Mouse (Mus musculus) heart, embryonic 12.5 days (tissue): ENCODE measurements around the gene Rnf183. TPM values are rescaled to one million over a fixed set of nuclear protein-coding genes. Genes with fewer than 3 reads are reported as not detected.

Experiments
- ATAC-seq: fragments of 200-750 bp; cut with Nextera tagmentation; 2 replicates; pipeline ENCODE4 v1.8.0; 2017; ENCODE audit warnings: moderate TSS enrichment, moderate library complexity; ENCODE audit not compliant: insufficient number of reproducible peaks, low FRiP score
- H3K27ac ChIP-seq: fragments of 300-500 bp; sonication (generic); 2 replicates; pipeline ENCODE4 v1.5.1; 2016; ENCODE audit warnings: mild to moderate bottlenecking, moderate library complexity; ENCODE audit not compliant: poor library complexity, severe bottlenecking
- H3K27me3 ChIP-seq: fragments of 300-500 bp; sonication (generic); replicated peaks from 2 replicates; pipeline ENCODE4 v1.6.1; 2016; ENCODE audit warnings: mild to moderate bottlenecking, moderate library complexity
- H3K36me3 ChIP-seq: fragments of 300-500 bp; sonication (generic); 2 replicates; pipeline ENCODE4 v1.6.1; 2016; ENCODE audit warnings: mild to moderate bottlenecking, moderate library complexity
- H3K4me1 ChIP-seq: fragments of 300-500 bp; sonication (generic); replicated peaks from 2 replicates; pipeline ENCODE4 v1.6.1; 2016; ENCODE audit warnings: mild to moderate bottlenecking
- H3K4me2 ChIP-seq: fragments of 300-500 bp; sonication (generic); 2 replicates; pipeline ENCODE4 v1.6.1; 2016; ENCODE audit warnings: mild to moderate bottlenecking, moderate library complexity
- H3K4me3 ChIP-seq: fragments of 300-500 bp; sonication (generic); 2 replicates; pipeline ENCODE4 v1.5.1; 2016; ENCODE audit warnings: mild to moderate bottlenecking
- H3K9ac ChIP-seq: fragments of 300-500 bp; sonication (generic); 2 replicates; pipeline ENCODE4 v1.6.1; 2016; ENCODE audit warnings: mild to moderate bottlenecking, moderate library complexity
- H3K9me3 ChIP-seq: fragments of 300-500 bp; sonication (generic); replicated peaks from 2 replicates; pipeline ENCODE4 v1.6.1; 2016; ENCODE audit warnings: mild to moderate bottlenecking, moderate library complexity
- WGBS: fragments of 180-500 bp; shearing (Covaris S2); methylation state at CpG from one replicate; pipeline ENCODE4 v1.1.7; 2016; 5-methylcytosine and 5-hydroxymethylcytosine counted together
- polyA plus RNA-seq: library from polyadenylated mRNA; unstranded; fragments of >200 nt; fragmentation: Nextera tagmentation; extraction: Ambion mirVana; gene quantifications from 2 replicates; pipeline ENCODE4 v1.2.1, GENCODE M21; 2016

Gene Rnf183
- polyA plus RNA-seq, 1 experiment from 2014 or later, result not detected

DNA sequence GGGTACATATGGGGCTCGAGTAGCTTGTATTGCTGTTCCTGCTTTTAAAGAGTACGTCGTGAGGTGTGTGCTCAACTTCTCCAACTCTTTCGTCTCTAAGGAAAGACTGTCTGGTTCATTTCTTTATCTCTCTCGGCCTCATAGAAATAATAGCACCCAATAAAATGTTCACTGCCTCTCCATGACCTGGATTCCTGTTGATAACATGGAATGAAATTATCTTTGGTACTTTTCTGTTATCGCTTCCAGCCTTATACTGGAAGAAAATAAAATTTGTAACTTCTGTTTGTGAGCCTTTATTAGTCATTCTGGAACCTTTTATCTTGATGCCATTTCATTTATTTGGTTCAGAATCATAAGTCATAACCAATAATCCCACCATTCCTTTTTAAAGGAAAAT is 51.8 kb downstream of the Rnf183 start:
- no peaks in the 10 kb centered on the region for H3K27me3 ChIP-seq
- H3K9ac ChIP-seq, result no peak overlapping the region
- H3K9me3 ChIP-seq, result no peaks in the 10 kb centered on the region
- WGBS, result 85% methylated on average over 6 of the region's 6 CpGs
- H3K36me3 ChIP-seq, result peaks cover 30% of the 10 kb centered on the region
- no peak overlapping the region for H3K27ac ChIP-seq
- peaks cover 9% of the 10 kb centered on the region; the same call in 1 of the 2 replicates for H3K4me1 ChIP-seq
- no peak for ATAC-seq
- no peak overlapping the region for H3K4me3 ChIP-seq
- no peak overlapping the region for H3K4me2 ChIP-seq

- Histone ChIP-seq H3K27me3 (no peaks in the 10 kb centered on the region), H3K36me3 (peaks cover 7% of the 10 kb centered on the region; the same call in 1 of the 2 replicates), H3K9ac (no peak overlapping the region), H3K4me2 (no peak overlapping the region), H3K27ac (no peak overlapping the region), H3K4me3 (no peak overlapping the region), H3K9me3 (no peaks in the 10 kb centered on the region), H3K4me1 (peaks cover 11% of the 10 kb centered on the region)
- WGBS, result 75% methylated on average over 9 of the region's 9 CpGs
- ATAC-seq, result no peak
Measured at GRCm38 (mm10) chr4:62379724-62380381, 55.2 kb downstream of the Rnf183 start.

Other genes starting within 250 kb of the Rnf183 start
- 8.9 and 9.7 TPM in 2 replicates for gene Zfp37, start 204.2 kb downstream of the Rnf183 start, polyA plus RNA-seq
- gene Slc31a2, start 172.7 kb downstream of the Rnf183 start, polyA plus RNA-seq, result 16.7 and 16.9 TPM in 2 replicates
- gene Fkbp15, start 74.7 kb downstream of the Rnf183 start, polyA plus RNA-seq, result 18.2 and 19.6 TPM in 2 replicates
- 50.5 and 52.0 TPM in 2 replicates for gene Slc31a1, start 74.5 kb downstream of the Rnf183 start, polyA plus RNA-seq
- gene Cdc26, start 26.6 kb downstream of the Rnf183 start, polyA plus RNA-seq, result 90.4 and 90.8 TPM in 2 replicates
- 14.9 and 15.3 TPM in 2 replicates for gene Prpf4, start 26.5 kb downstream of the Rnf183 start, polyA plus RNA-seq
- 3.3 and 4.0 TPM in 2 replicates for gene Wdr31, start 35.6 kb upstream of the Rnf183 start, polyA plus RNA-seq
- 0.49 and 0.64 TPM in 2 replicates for gene Bspry, start 44.8 kb upstream of the Rnf183 start, polyA plus RNA-seq
- gene Hdhd3, start 68.2 kb upstream of the Rnf183 start, polyA plus RNA-seq, result 7.0 and 8.0 TPM in 2 replicates
- 74.3 and 80.0 TPM in 2 replicates for gene Alad, start 84.7 kb upstream of the Rnf183 start, polyA plus RNA-seq
- 53.6 and 59.9 TPM in 2 replicates for gene Pole3, start 89.8 kb upstream of the Rnf183 start, polyA plus RNA-seq
- 0.31 and 0.43 TPM in 2 replicates for gene 4933430I17Rik, start 90.1 kb upstream of the Rnf183 start, polyA plus RNA-seq
- gene Rgs3, start 124.6 kb upstream of the Rnf183 start, polyA plus RNA-seq, result 60.5 and 73.7 TPM in 2 replicates